Mouse (Mus musculus) adrenal gland, adult (tissue): Measurements from ENCODE around the gene Nfib.

Experiments
- DNase-seq, 2 experiments: peaks; one replicate each; pipeline ENCODE4 v3.0.0; 2022 to 2023; ENCODE audit warnings: low spot score in 1 of 2; ENCODE audit not compliant: inconsistent age in 2 of 2

The Nfib gene

GRCm38 (mm10) chr4:82691126-82692008 is 14.2 kb downstream of the Nfib start:
- DNase-seq: no peak

- DNase-seq: peak in 1 of 2 experiments; percentile 31
Measured at GRCm38 (mm10) chr4:82690267-82690666, 15.3 kb downstream of the Nfib start.

DNA sequence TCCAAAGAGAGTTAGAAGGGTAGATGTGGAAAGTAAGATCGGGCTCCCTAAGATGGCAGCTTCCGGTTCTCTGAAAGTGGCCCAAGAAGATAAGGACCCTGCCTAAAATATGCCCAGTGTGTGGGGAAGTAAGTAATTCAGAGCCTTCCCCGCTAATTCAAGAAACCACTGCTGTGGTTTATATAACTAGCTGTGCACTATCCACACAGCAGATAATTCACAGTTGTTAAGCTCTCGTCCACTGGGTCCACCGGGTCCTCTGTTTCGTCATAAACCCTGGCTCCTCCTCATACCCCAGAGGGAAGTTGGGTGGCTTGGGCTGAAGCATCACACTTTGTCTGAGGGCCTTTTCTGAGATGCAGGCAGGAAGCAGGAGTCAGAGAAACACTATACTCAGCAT is 19.5 kb downstream of the Nfib start:
- DNase-seq: no peak

- DNase-seq: no peak
Measured at GRCm38 (mm10) chr4:82684088-82684715, 21.3 kb downstream of the Nfib start.

DNA sequence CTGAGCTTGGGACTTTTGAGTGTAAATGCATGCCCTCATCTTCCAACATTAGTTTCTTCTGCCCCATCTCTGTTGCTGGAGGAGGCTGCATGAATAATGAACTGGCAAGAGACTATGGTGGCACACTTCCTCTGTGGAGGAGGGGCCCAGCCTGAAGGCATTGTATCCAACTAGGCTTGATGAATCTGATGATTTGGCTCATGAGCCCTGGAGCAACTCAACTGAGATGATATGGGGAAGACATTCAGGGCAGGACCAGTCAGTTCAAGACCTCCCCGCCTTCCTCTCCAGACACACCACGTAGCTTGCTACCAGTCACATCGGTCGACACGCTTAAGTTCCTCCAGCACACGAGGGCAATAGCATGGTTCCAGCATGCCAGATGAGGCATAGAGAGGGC is 22.0 kb downstream of the Nfib start:
- no peak for DNase-seq

GRCm38 (mm10) chr4:82676104-82676503 is 29.4 kb downstream of the Nfib start:
- DNase-seq: no peak

DNA sequence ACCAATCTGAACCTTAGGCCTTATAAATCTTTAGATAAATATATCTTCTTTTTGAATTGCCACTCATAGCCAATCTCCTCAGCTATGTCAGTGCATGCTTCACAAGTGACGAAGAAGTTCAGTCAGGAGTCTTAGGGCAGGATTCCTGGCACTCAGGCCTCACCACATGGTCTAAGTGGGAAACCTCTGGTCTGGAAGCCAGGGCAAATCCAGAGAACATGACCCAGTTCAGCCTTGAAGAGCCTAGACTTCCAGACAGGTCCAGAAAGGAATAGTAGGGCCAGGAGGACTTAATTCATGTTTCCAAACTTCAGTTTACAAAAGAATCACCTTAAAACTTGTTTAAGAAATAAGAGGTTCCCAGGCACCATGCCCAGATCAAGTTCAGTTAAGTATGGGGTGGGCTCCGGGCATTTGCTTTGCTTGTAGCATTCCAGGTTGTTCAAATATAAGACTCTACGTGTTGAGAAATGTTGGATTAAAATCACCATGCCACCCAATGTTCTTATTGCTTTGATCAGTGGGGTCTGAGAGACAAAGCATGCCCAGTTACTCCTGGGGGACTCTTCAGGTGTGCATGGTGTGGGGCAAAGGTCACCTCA is 38.2 kb downstream of the Nfib start:
- DNase-seq: no peak

DNA sequence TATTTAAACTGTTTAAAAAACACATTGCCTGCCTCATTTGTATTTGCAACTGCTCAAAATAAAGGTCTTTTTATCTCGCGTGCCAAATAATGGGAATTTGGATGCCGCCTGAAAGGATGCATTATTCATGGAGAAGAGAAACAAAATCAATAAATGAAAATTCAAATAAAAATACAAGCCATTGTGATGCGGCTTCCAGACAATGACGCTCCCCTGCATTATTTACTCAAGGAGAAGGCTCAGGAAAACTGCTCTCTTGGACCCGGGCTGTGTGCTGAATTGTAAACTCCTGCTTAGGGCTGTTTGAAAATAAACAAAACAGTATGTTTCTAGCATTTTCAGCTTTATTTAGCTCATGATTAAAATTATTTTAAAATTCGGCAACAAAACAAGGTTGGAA is 41.1 kb downstream of the Nfib start:
- DNase-seq: no peak

DNA sequence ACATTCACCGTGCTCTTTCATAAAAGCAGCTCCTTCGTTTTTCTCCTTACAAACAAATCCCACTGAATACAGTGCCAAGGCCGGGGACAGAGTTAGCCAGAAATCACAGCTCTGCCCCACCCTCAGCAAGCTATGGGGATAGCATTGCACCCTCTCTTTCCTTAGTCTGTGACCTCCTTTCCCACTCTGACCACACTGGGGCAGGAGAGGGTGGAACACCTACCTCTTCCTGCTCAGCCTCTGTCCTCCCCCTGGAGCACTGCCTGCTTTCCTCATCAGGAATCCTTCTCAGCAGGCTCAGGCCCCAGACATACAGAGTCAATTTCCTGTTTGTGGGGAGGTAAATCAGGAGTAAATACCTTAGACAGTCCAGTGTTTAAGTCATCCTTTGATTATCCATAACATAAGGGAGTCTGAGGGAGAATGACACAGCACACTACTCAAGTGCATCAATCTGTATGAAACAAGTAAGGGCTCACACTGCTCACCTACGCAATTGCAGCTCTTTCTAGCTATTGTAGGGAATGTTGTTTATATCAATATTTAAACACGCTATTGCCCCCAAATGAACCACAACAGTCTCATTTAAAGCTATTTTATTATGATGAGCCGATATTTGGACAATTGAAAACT is 41.7 kb downstream of the Nfib start:
- DNase-seq: no peak

- DNase-seq: no peak
Measured at GRCm38 (mm10) chr4:82662626-82663025, 42.9 kb downstream of the Nfib start.

GRCm38 (mm10) chr4:82662222-82662621 is 43.3 kb downstream of the Nfib start:
- no peak for DNase-seq

DNA sequence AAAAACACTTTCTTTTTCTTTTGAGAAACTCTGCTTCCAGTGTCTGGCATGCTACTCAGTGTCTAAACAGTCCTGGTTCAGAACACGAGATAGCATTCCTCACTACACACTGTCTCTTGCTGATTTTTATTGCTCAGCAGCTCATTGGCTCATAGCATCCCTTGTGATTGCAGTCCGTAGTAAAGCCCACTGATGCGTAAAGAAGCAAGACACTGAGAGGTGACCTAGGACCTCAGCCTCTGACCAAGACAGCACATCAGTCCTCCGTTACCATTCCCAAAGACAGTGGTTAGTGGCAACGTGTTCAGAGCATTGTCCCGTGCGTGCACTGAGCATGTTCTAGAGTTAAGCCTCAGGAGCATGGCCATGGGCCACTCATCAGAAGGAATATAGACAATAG is 44.3 kb downstream of the Nfib start:
- DNase-seq: no peak

GRCm38 (mm10) chr4:82645679-82646078 is 59.9 kb downstream of the Nfib start:
- no peak for DNase-seq

- no peak for DNase-seq
Measured at GRCm38 (mm10) chr4:82644797-82645196, 60.8 kb downstream of the Nfib start.

DNA sequence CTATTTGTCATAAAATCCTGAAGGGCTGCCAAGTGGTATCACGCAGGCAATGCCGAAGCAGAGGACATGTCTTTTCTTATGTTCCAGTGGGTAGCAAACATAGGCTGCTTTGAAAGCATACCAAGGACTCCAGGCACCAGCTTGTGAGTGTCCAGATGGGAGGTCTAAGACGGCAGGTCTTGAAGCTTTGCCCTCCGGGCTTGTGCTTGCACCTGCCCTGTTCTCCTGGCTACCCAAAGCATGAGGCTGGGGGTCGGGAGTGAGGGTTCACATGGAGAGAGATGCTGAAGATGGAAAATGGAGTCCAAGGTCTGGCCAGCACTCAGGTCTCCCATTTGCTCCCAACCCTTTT is 61.8 kb downstream of the Nfib start:
- DNase-seq: no peak

DNA sequence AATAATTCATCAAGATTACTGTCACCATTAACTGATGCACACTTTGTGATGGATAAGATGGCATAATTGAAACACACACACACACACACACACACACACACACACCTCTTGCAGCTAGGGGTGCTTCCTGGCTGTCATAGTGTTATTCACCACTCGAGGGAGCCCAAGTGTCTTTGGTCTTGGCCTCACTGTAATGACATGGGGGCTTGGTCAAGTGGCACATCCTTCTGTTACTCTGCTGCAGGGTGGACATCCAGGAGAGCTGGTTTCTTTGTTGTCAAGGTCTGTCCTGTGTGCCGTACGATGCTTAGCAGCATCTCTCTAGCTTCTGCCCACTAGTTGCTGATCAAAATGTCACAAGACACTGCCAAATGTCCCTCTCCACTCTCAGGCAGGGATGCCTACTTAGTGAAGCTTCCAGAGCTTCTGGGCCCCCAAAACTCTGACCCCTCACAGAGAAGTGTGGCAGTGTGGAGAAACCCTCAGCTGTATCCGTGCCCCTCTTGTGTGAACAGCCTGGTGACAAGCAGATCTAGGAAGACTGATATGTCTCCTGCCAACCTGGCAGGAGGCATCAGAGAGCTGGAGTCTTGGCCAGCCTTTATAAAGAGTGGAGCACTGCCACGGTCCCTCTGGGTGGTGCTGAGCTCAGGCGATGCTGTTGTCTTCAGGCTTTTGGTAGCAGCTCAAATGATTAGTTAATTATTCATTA is 62.4 kb downstream of the Nfib start:
- no peak for DNase-seq

GRCm38 (mm10) chr4:82641066-82641680 is 64.4 kb downstream of the Nfib start:
- no peak for DNase-seq

DNA sequence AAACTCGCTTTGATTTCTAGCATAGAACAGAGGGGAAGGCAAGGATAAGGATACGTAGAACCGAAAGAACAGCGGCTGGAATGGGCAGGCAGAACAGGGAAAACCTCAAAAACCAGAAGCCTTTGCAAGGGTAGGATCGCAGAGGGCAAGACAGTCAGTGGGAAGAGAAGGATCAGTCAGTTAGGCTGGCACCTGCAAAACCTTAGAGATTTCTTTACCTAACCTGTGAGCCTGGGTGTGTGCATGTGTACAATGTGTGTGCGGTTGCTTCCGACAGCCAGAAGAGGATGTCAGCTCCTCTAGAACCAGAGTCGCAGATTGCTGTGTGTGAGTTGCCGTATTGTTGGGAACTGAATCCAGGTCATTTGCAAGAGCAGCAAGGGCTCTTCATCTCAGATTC is 67.3 kb downstream of the Nfib start:
- no peak for DNase-seq

GRCm38 (mm10) chr4:82637633-82638032 is 67.9 kb downstream of the Nfib start:
- no peak for DNase-seq

DNA sequence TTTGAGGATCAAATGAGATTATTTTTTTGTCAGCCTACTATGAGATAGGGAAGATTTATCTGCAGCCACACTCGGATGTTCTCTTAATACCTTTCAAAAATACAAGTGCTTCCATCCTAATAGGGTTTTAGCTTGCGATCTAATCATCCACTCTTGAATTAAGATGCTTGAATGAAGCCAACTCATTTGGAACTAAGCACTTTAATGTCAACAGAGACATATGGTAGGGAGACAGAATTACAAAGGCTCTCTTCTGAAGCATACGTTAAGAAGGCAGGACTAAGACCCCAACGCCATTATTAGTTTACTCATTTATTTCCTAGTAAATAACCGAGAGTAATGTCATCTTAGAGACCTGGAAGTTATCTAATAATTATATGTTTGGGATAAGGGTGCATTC is 68.9 kb downstream of the Nfib start:
- no peak for DNase-seq

- DNase-seq: no peak
Measured at GRCm38 (mm10) chr4:82635881-82636280, 69.7 kb downstream of the Nfib start.
